ENCODE assay signal across 7 mouse cellular contexts in the genomic region with DNA sequence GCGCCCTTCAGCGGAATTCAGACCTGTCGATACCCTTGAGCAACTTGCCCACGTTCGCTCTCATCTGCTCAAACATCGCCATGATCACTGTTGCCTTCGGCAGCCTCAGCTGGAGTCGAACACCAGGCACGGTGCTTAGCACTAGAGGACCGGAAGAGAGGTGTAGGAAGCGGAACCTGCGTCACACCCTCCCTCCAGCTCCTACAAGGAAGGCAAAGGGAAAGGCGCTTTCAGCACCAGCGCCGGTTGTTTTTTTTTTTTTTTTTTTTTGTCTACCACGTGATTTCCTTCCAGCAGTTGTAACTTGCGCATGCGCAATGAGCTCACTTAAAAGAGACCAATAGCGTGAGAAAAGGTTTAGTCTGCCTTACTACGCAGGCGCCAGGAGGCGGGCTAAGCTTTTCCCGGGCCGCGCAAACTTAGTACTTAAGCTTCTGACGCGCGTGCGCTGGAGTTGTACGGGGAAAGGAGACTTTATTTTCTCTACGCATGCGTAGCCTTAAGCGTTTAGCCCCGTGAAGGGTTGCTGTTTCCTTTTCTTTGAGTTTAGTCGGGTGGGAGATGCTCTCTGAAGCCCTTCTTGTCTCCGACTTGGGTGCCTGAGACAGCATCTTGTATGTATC. TPM values are rescaled to one million over a fixed set of nuclear protein-coding genes. Genes with fewer than 3 reads are reported as not detected.
DNase-seq lines count a peak whose midpoint lies in the region; ATAC-seq and TF ChIP-seq lines count a peak whose summit lies in the region.

A gene (minus strand): TSS at position 214 of the 623 bp plus-strand sequence.
A gene (plus strand): TSS at position 400 of the 623 bp plus-strand sequence.

- H3K9me3 ChIP-seq in embryonic facial prominence, embryonic 10.5 days = no peaks in the 10 kb centered on the region
- H3K9me3 ChIP-seq in intestine, postnatal 0 days (ENCODE audit: control insufficient read depth) = no peaks in the 10 kb centered on the region
- no peaks in the 10 kb centered on the region for H3K9me3 ChIP-seq in midbrain, embryonic 12.5 days

- H3K27me3 ChIP-seq in embryonic facial prominence, embryonic 10.5 days (replicated peaks; ENCODE audit: low read depth, poor library complexity, severe bottlenecking) = no peaks in the 10 kb centered on the region
- H3K27me3 ChIP-seq in intestine, postnatal 0 days (replicated peaks; ENCODE audit: control insufficient read depth, insufficient read depth, low read length) = no peaks in the 10 kb centered on the region
- no peaks in the 10 kb centered on the region for H3K27me3 ChIP-seq in midbrain, embryonic 12.5 days
- H3K27me3 ChIP-seq in small intestine, adult 2 months (ENCODE audit: control insufficient read depth, insufficient read depth, low read length) = no peaks in the 10 kb centered on the region

- H3K27ac ChIP-seq in embryonic facial prominence, embryonic 10.5 days (replicated peaks) = peak within 1 kb of the TSS; percentile 89
- peak within 1 kb of the TSS; percentile 76 for H3K27ac ChIP-seq in intestine, postnatal 0 days (ENCODE audit: low read depth, low read length)
- H3K27ac ChIP-seq in midbrain, embryonic 12.5 days (replicated peaks) = peak within 1 kb of the TSS; percentile 69
- peak within 1 kb of the TSS; percentile 89 for H3K27ac ChIP-seq in small intestine, adult 2 months (ENCODE audit: insufficient read depth, low read depth, low read length)

- peak within 1 kb of the TSS; percentile 84 for H3K4me3 ChIP-seq in embryonic facial prominence, embryonic 10.5 days
- peak within 1 kb of the TSS; percentile 71 for H3K4me3 ChIP-seq in intestine, postnatal 0 days (ENCODE audit: low read depth, low read length)
- H3K4me3 ChIP-seq in midbrain, embryonic 12.5 days = peak within 1 kb of the TSS; percentile 80
- peak within 1 kb of the TSS; percentile 71 for H3K4me3 ChIP-seq in small intestine, adult 2 months (ENCODE audit: low read depth, low read length)

- intact Hi-C loops in left cerebral cortex, postnatal 4 days (cut with DNase I) = no loop called here

- peak within 1 kb of the TSS; percentile 85 for H3K4me2 ChIP-seq in intestine, postnatal 0 days (replicated peaks; ENCODE audit: low read depth)
- peak within 1 kb of the TSS; percentile 86 for H3K4me2 ChIP-seq in midbrain, embryonic 12.5 days (replicated peaks)

- DNase-seq in adrenal gland, postnatal 10 days = peak; percentile 95
- peak; percentile 96 for DNase-seq in embryonic facial prominence, embryonic 10.5 days (ENCODE audit: low spot score)
- DNase-seq in gonadal fat pad, adult 2 months (ENCODE audit: low read depth) = peak; percentile 97
- peak; percentile 98 for DNase-seq in left cerebral cortex, postnatal 4 days

- peak within 1 kb of the TSS; percentile 60 for H3K9ac ChIP-seq in intestine, postnatal 0 days (ENCODE audit: low read depth, low read length)
- H3K9ac ChIP-seq in midbrain, embryonic 12.5 days (replicated peaks) = peak within 1 kb of the TSS; percentile 77

- peak; percentile 95 for ATAC-seq in intestine, postnatal 0 days
- peak; percentile 96 for ATAC-seq in midbrain, embryonic 12.5 days (ENCODE audit: low FRiP score, low read depth)

- WGBS in embryonic facial prominence, embryonic 10.5 days = under 1% methylated on average over 36 of the region's 36 CpGs
- WGBS in intestine, postnatal 0 days = under 1% methylated on average over 36 of the region's 36 CpGs
- under 1% methylated on average over 36 of the region's 36 CpGs for WGBS in midbrain, embryonic 12.5 days
- under 1% methylated on average over 36 of the region's 36 CpGs for WGBS in small intestine, adult 2 months

- TF ChIP-seq CTCF in intestine, postnatal 0 days (IDR thresholded peaks at IDR 0.05; ENCODE audit: low read depth) = peak; percentile 10; the same call in 1 of the 2 replicates
- TF ChIP-seq CTCF in small intestine, adult 2 months (IDR thresholded peaks at IDR 0.05; ENCODE audit: extremely low read depth, insufficient read length, insufficient replicate concordance, low read depth, low read length) = no peak

- no peak; the same call in 1 of the 2 replicates for TF ChIP-seq POLR2A in small intestine, adult 2 months (IDR thresholded peaks at IDR 0.05; ENCODE audit: low read depth, low read length)

- H3K36me3 ChIP-seq in embryonic facial prominence, embryonic 10.5 days (replicated peaks) = peaks cover 30% of the 10 kb centered on the region
- peaks cover 28% of the 10 kb centered on the region for H3K36me3 ChIP-seq in intestine, postnatal 0 days (ENCODE audit: control insufficient read depth, insufficient read depth)
- H3K36me3 ChIP-seq in midbrain, embryonic 12.5 days = peaks cover 26% of the 10 kb centered on the region
- peaks cover 24% of the 10 kb centered on the region for H3K36me3 ChIP-seq in small intestine, adult 2 months (ENCODE audit: control insufficient read depth, insufficient read depth, low read length)

- H3K4me1 ChIP-seq in embryonic facial prominence, embryonic 10.5 days = peaks cover 24% of the 10 kb centered on the region
- H3K4me1 ChIP-seq in intestine, postnatal 0 days (replicated peaks; ENCODE audit: control insufficient read depth, insufficient read depth, low read length) = peaks cover 5% of the 10 kb centered on the region; the same call in 1 of the 2 replicates
- peaks cover 14% of the 10 kb centered on the region for H3K4me1 ChIP-seq in midbrain, embryonic 12.5 days
- H3K4me1 ChIP-seq in small intestine, adult 2 months (ENCODE audit: control insufficient read depth, insufficient read depth, insufficient read length, low read length) = peaks cover 8% of the 10 kb centered on the region

RNA-seq across cellular contexts. Expression of the first gene that starts in this region (rescaled TPM):
- total RNA-seq in adrenal gland, postnatal 10 days (2021) = 100 to 1,000 TPM; 240 to 250 TPM
- polyA plus RNA-seq in embryonic facial prominence, embryonic 10.5 days (2016; fragmentation: Nextera tagmentation; extraction: Ambion mirVana) = 444 and 454 TPM in 2 replicates
- polyA plus RNA-seq in gonadal fat pad, adult 2 months (2012; rRNA removed) = 309 and 336 TPM in 2 replicates
- polyA plus RNA-seq in intestine, postnatal 0 days (2015; fragmentation: Nextera tagmentation; extraction: Ambion mirVana) = 282 and 286 TPM in 2 replicates
- 100 to 1,000 TPM; 212 to 213 TPM for total RNA-seq in left cerebral cortex, postnatal 4 days (2021)
- polyA plus RNA-seq in midbrain, embryonic 12.5 days (2016; fragmentation: Nextera tagmentation; extraction: Ambion mirVana) = 324 and 335 TPM in 2 replicates
- 135 and 169 TPM in 2 replicates for polyA plus RNA-seq in small intestine, adult 2 months (2012; rRNA removed)

RNA-seq across cellular contexts. Expression of the second gene that starts in this region (rescaled TPM):
- 1 to 10 TPM; 3.3 to 4.9 TPM for total RNA-seq in adrenal gland, postnatal 10 days (2021)
- 11.6 and 14.4 TPM in 2 replicates for polyA plus RNA-seq in embryonic facial prominence, embryonic 10.5 days (2016; fragmentation: Nextera tagmentation; extraction: Ambion mirVana)
- polyA plus RNA-seq in gonadal fat pad, adult 2 months (2012; rRNA removed) = 6.2 and 6.6 TPM in 2 replicates
- 1.5 and 1.6 TPM in 2 replicates for polyA plus RNA-seq in intestine, postnatal 0 days (2015; fragmentation: Nextera tagmentation; extraction: Ambion mirVana)
- 10 to 100 TPM; 12.9 to 14.7 TPM for total RNA-seq in left cerebral cortex, postnatal 4 days (2021)
- 5.4 and 6.2 TPM in 2 replicates for polyA plus RNA-seq in midbrain, embryonic 12.5 days (2016; fragmentation: Nextera tagmentation; extraction: Ambion mirVana)
- polyA plus RNA-seq in small intestine, adult 2 months (2012; rRNA removed) = 11.1 and 21.3 TPM in 2 replicates

Comparison
In these comparisons a context has a peak if more than half of its experiments do, and no peak if none do; other contexts are left out.
1. Peak in every context shown above with its lines: DNase-seq, ATAC-seq, H3K4me3 ChIP-seq and H3K27ac ChIP-seq.